Mouse (Mus musculus): ENCODE measurements at regions not wholly inside any gene's neighbourhood (a gene's known extent, or its start where the extent isn't known, plus 50 kb on each side); places are given as distances from the start of the nearest gene placed in this dataset.

DNA sequence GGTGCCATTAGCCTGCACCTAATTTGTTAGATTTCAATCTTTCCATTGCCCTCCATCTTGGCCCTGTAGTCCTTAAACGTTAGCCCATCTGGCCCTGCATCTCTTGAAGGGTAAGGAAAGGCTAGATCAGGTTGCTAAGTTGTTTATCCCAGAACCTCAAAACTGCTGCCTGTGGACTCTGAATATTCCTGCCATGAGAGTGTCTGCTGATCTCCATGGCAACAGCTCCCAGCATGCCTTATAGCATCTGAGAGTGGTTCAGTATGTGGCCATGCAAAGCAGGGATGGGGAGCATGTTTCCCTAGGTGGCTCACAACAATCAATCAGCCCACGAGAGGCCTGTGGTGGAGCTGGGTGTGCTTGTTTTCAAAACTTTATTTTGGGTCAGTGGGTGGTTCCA lies 346.3 kb downstream of the Rps24 start:
- TF ChIP-seq CTCF (IDR thresholded peaks at IDR 0.05; ENCODE audit: insufficient read depth, low read depth, low read length) (no peak), POLR2A (IDR thresholded peaks at IDR 0.05; ENCODE audit: insufficient read depth, low read depth, low read length) (no peak)
- Histone ChIP-seq H3K27ac (ENCODE audit: insufficient read depth, low read depth, low read length) (no peak overlapping the region), H3K4me3 (ENCODE audit: insufficient read depth, low read depth, low read length) (no peak overlapping the region), H3K4me1 (ENCODE audit: control insufficient read depth, insufficient read depth, low read length) (peaks cover 10% of the 10 kb centered on the region)
- 60% methylated on average over 2 of the region's 2 CpGs for WGBS

DNA sequence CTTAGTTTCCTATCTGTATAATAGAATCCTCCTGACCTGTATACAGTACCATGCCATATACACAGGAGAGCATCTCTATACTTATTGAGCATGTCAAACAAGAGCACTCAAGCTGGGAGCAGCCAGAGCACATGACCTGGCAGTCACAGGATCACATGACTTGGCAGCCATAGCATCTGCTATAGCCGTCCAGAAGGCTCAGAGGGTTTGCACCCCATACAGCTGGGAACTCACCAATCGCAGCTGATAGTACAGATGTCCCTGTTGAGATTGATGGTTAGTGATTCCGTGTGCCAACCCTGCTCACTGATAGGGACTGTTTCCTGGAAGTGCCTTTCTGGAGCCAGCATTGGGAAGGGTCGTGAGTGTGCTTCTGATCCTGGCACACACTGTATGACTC lies 351.3 kb downstream of the Rps24 start:
- WGBS = 81% methylated on average over 4 of the region's 4 CpGs
- Histone ChIP-seq H3K4me1 (ENCODE audit: control insufficient read depth, insufficient read depth, low read length) (peaks cover 12% of the 10 kb centered on the region), H3K4me3 (ENCODE audit: insufficient read depth, low read depth, low read length) (no peak overlapping the region), H3K27ac (ENCODE audit: insufficient read depth, low read depth, low read length) (no peak overlapping the region)
- TF ChIP-seq POLR2A (IDR thresholded peaks at IDR 0.05; ENCODE audit: insufficient read depth, low read depth, low read length) (no peak), CTCF (IDR thresholded peaks at IDR 0.05; ENCODE audit: insufficient read depth, low read depth, low read length) (no peak)

DNA sequence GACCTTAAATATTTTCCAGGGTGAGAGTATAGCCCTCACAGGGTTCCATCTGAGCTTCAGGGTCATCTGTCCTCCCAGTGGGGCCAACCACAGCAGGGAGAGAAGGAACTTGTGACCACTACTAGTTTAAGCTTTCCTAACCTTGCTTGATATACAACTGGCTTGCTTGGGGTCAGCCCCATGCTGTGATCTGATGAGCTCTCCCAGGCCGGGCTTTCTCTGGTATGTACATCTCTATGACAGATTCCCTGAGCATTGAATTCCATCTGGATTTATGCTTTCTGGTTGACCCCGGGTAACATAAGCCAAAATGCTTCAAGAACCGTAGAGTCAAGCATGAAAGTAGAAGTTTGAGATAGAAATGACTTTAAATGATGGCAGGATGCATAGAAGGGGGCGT lies 352.1 kb downstream of the Rps24 start:
- WGBS = 94% methylated on average over 4 of the region's 4 CpGs
- Histone ChIP-seq H3K4me3 (ENCODE audit: insufficient read depth, low read depth, low read length) (no peak overlapping the region), H3K27ac (ENCODE audit: insufficient read depth, low read depth, low read length) (no peak overlapping the region), H3K4me1 (ENCODE audit: control insufficient read depth, insufficient read depth, low read length) (peaks cover 12% of the 10 kb centered on the region)
- no peak for TF ChIP-seq CTCF (IDR thresholded peaks at IDR 0.05; ENCODE audit: insufficient read depth, low read depth, low read length)
- no peak for TF ChIP-seq POLR2A (IDR thresholded peaks at IDR 0.05; ENCODE audit: insufficient read depth, low read depth, low read length)

DNA sequence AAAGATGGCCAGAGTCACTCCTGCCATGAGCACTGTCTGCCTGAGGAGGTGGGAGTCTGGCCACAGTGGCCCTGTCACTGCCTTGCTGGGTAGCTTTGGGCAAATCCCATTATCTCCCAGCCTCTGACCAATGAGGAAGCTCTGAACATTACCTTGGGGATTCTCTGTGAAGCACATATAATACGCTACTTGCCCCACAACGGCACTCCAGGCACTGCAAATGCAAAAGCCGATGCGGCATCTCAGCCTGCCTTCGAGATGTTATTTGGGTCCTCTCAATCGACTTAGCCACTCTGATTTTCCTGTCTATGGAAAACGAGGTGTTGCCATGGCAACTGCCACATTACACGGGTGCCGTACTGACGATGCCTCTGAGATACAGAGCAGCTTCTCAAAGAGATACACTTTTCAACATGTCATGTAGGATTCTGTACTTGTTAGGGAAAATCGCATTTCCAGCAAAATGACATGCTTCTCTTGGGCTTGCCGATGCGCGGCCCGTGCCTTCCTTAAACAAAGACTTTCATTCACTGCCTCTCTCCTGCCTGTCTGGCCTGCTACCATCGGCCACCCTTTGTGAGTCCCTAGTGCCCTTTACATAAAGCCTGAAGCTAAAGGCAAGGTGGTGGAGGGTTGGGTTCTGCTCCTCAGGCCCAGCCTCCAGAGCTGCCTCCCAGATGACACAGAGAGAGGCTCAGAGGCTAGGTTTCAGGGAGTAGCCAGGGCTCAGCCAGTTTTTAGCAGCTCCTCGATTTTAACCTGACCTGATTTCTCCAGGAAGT lies 355.0 kb downstream of the Rps24 start:
- WGBS = 24% methylated on average over 17 of the region's 17 CpGs
- Histone ChIP-seq H3K27ac (ENCODE audit: insufficient read depth, low read depth, low read length) (peak overlapping the region; percentile 16; the same call in 1 of the 2 replicates), H3K4me3 (ENCODE audit: insufficient read depth, low read depth, low read length) (no peak overlapping the region), H3K4me1 (ENCODE audit: control insufficient read depth, insufficient read depth, low read length) (peaks cover 19% of the 10 kb centered on the region)
- TF ChIP-seq POLR2A (IDR thresholded peaks at IDR 0.05; ENCODE audit: insufficient read depth, low read depth, low read length) = no peak
- no peak for TF ChIP-seq CTCF (IDR thresholded peaks at IDR 0.05; ENCODE audit: insufficient read depth, low read depth, low read length)

DNA sequence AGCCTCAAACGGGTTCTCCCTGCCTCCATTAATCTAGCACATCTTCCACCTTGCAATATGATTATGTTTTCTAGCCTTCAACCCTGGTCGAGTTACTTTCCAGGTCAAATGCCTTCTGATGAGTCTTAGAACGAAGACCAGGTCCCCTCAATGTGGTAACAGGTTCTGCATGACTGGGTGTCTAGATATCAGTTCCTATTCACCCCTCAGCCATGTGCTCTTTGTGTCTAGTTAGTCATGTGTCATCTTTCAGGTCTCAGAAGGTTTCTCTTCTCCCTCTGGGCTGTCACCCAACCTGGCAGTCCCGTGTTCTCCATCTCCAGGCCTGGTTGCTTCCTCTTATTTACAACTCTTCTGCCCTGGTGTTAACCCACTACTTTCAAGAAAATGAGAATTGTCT lies 356.7 kb downstream of the Rps24 start:
- peaks cover 19% of the 10 kb centered on the region for H3K4me1 ChIP-seq (ENCODE audit: control insufficient read depth, insufficient read depth, low read length)
- 91% methylated on average over 4 of the region's 4 CpGs for WGBS
- no peak overlapping the region for H3K27ac ChIP-seq (ENCODE audit: insufficient read depth, low read depth, low read length)
- TF ChIP-seq CTCF (IDR thresholded peaks at IDR 0.05; ENCODE audit: insufficient read depth, low read depth, low read length) (no peak), POLR2A (IDR thresholded peaks at IDR 0.05; ENCODE audit: insufficient read depth, low read depth, low read length) (no peak)
- no peak overlapping the region for H3K4me3 ChIP-seq (ENCODE audit: insufficient read depth, low read depth, low read length)

DNA sequence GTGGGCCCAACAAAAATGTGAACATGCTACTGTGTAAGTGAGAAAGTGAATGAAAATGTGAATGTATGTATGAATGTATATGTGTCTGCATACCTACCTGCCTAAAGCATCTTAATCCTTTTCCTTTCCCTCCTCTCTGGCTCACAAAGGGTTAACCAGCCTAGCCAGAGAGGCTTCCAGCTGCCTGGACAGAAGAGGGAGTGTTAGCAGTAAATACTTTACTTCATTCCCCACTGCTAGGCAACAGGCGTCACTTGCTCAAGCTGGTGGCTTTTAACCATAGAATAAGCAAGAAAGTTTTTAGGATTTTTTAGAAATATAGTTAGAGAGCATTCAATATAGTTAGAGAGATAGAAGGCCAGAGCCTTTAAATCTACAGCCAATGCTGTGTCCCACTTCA lies 363.6 kb downstream of the Rps24 start:
- 68% methylated on average over 1 of the region's 1 CpGs for WGBS
- Histone ChIP-seq H3K27ac (ENCODE audit: insufficient read depth, low read depth, low read length) (no peak overlapping the region), H3K4me1 (ENCODE audit: control insufficient read depth, insufficient read depth, low read length) (peaks cover 13% of the 10 kb centered on the region), H3K4me3 (ENCODE audit: insufficient read depth, low read depth, low read length) (no peak overlapping the region)
- TF ChIP-seq POLR2A (IDR thresholded peaks at IDR 0.05; ENCODE audit: insufficient read depth, low read depth, low read length) (no peak), CTCF (IDR thresholded peaks at IDR 0.05; ENCODE audit: insufficient read depth, low read depth, low read length) (no peak)

DNA sequence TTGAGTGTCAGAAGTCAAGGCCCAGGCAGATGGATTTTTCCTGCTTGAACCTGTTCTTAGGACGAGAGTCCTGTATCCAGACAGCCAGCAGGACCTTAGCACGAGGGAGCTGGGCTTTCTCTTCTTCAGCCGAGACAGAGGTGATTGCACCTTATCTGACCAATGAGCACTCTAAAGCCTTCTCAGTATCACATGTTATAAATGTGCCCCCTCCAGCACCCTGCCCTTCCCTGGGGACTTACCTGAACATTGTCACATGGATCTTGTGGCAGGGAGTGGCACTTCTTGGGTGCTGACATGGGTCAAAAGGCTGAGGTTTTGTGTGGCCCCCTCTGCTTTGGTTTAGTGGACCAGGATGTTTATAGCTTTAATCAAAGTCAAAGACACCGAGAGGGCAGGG lies 367.5 kb downstream of the Rps24 start:
- TF ChIP-seq CTCF (IDR thresholded peaks at IDR 0.05; ENCODE audit: insufficient read depth, low read depth, low read length) (no peak), POLR2A (IDR thresholded peaks at IDR 0.05; ENCODE audit: insufficient read depth, low read depth, low read length) (no peak)
- Histone ChIP-seq H3K27ac (ENCODE audit: insufficient read depth, low read depth, low read length) (no peak overlapping the region), H3K4me3 (ENCODE audit: insufficient read depth, low read depth, low read length) (no peak overlapping the region), H3K4me1 (ENCODE audit: control insufficient read depth, insufficient read depth, low read length) (peaks cover 8% of the 10 kb centered on the region)
- 78% methylated on average over 4 of the region's 4 CpGs for WGBS

DNA sequence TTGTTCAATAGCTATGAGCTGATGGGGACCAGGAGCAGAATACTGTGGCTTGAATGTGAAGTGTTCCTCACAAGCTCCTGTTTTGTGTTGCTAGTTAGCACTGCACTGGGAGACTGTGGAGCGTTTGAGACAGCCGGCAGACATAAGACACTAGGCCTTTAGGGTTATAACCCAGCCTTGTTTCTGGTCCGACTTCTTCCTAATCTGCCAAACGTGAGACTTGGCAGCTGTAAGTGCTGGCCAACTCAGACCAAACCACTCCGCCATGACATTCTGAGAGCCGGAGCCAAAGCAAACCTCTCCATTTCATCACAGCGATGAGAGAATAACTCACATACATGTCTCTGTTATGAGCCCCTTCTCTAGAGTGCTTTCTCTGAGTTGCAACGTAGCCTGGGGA lies 375.2 kb downstream of the Rps24 start:
- TF ChIP-seq CTCF (IDR thresholded peaks at IDR 0.05; ENCODE audit: insufficient read depth, low read depth, low read length) (no peak), POLR2A (IDR thresholded peaks at IDR 0.05; ENCODE audit: insufficient read depth, low read depth, low read length) (no peak)
- WGBS = 83% methylated on average over 8 of the region's 8 CpGs

DNA sequence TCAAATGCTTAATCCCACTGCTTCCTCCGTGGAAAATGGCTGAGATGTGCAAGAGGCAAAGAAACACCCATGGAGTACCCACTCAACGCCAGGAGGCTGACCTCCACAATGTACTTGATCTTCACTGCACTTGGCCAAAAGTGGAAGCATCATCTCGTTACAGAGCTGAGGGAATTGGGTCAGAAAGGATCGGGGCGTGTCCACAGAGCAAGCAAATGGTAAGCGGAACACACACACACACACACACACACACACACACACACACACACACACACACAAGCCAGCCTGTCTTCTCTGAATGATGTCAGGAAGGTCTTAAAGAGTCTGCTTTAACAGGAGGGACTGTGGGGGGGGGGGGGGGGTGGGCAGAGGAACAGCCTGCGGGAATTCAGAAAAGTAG lies 375.7 kb downstream of the Rps24 start:
- no peak overlapping the region for H3K4me3 ChIP-seq (ENCODE audit: insufficient read depth, low read depth, low read length)
- H3K27ac ChIP-seq (ENCODE audit: insufficient read depth, low read depth, low read length) = no peak overlapping the region
- TF ChIP-seq CTCF (IDR thresholded peaks at IDR 0.05; ENCODE audit: insufficient read depth, low read depth, low read length) (no peak), POLR2A (IDR thresholded peaks at IDR 0.05; ENCODE audit: insufficient read depth, low read depth, low read length) (no peak)
- WGBS = 76% methylated on average over 7 of the region's 7 CpGs
- peaks cover 8% of the 10 kb centered on the region; the same call in 1 of the 2 replicates for H3K4me1 ChIP-seq (ENCODE audit: control insufficient read depth, insufficient read depth, low read length)

More for the DNA sequence above, 375.2 kb downstream of the Rps24 start:
- Histone ChIP-seq H3K4me1 (ENCODE audit: control insufficient read depth, insufficient read depth, low read length) (peaks cover 8% of the 10 kb centered on the region; the same call in 1 of the 2 replicates), H3K4me3 (ENCODE audit: insufficient read depth, low read depth, low read length) (no peak overlapping the region), H3K27ac (ENCODE audit: insufficient read depth, low read depth, low read length) (no peak overlapping the region)

All from olfactory bulb, adult 2 months (tissue).